ENCODE assay signal across 24 mouse cellular contexts in genomic region chr17:24874989-24875388, GRCm38 (mm10). TPM values are rescaled to one million over a fixed set of nuclear protein-coding genes. Genes with fewer than 3 reads are reported as not detected.
DNase-seq lines count a peak whose midpoint lies in the region; ATAC-seq and TF ChIP-seq lines count a peak whose summit lies in the region.
"Had no signal": no experiment of that assay in that cellular context is flagged by ENCODE, and none has a peak within 500 bp of the region (broad histone marks: within the 10 kb centered on the region; RNA-seq: fewer than 3 reads in every experiment).

No protein-coding gene starts in this region.

- H3K27ac ChIP-seq in kidney, adult 2 months (ENCODE audit: insufficient read depth, low read depth, low read length) = no peak overlapping the region
- no peak overlapping the region for H3K27ac ChIP-seq in liver, embryonic 12.5 days
- no peak overlapping the region for H3K27ac ChIP-seq in liver, embryonic 11.5 days (ENCODE audit: low read depth, low read length)
- peak overlapping the region; percentile 33; the same call in 1 of the 2 replicates for H3K27ac ChIP-seq in ES-E14 (ENCODE audit: insufficient read depth, low read depth, low read length, poor library complexity, severe bottlenecking)
- H3K27ac ChIP-seq in intestine, postnatal 0 days (ENCODE audit: low read depth, low read length) = peak overlapping the region; percentile 15; the same call in 1 of the 2 replicates
- H3K27ac ChIP-seq: forebrain, embryonic 10.5 days; forebrain, embryonic 13.5 days; heart, adult 2 months; heart, embryonic 10.5 days; heart, embryonic 13.5 days; hindbrain, embryonic 14.5 days; hindbrain, postnatal 0 days had no signal

- peak; percentile 52 for DNase-seq in kidney, adult 2 months
- no peak for DNase-seq in kidney, postnatal 10 days
- DNase-seq in liver, embryonic 11.5 days (ENCODE audit: low spot score) = no peak
- DNase-seq in ES-E14 (ENCODE audit: low read depth, low spot score) = no peak
- no peak for DNase-seq in layer of hippocampus, postnatal 10 days (ENCODE audit: low spot score in 2 of 2)
- DNase-seq: adrenal gland, postnatal 10 days; adrenal gland, postnatal 36 days; cerebellum, adult 18-20 months; cerebellum, adult 9-10 months; cerebellum, postnatal 14 days; gastrocnemius, postnatal 25 days; heart, adult 2 months; heart, postnatal 14 days; heart, postnatal 4 days had no signal

- WGBS in kidney, adult 2 months = 56% methylated on average over 8 of the region's 8 CpGs
- WGBS in liver, embryonic 12.5 days (ENCODE audit: insufficient replicate concordance) = 68% methylated on average over 8 of the region's 8 CpGs
- 75% methylated on average over 8 of the region's 8 CpGs for WGBS in liver, embryonic 11.5 days
- 56% methylated on average over 8 of the region's 8 CpGs for WGBS in intestine, postnatal 0 days

- peaks cover 15% of the 10 kb centered on the region for H3K4me1 ChIP-seq in kidney, adult 2 months (ENCODE audit: control insufficient read depth, insufficient read depth, low read length)
- H3K4me1 ChIP-seq in liver, embryonic 12.5 days = peaks cover 12% of the 10 kb centered on the region; the same call in 1 of the 2 replicates
- H3K4me1 ChIP-seq in liver, embryonic 11.5 days (replicated peaks; ENCODE audit: control insufficient read depth, insufficient read depth, low read length) = 0 out of 2 replicates have a peak, but pooled peaks cover 3% of the 10 kb centered on the region
- peaks cover 8 to 21% of the 10 kb centered on the region in 2 experiments; a peak in 3 of 4 replicates for H3K4me1 ChIP-seq in ES-E14 (ENCODE audit: control insufficient read depth in 2 of 2, insufficient read depth in 2 of 2, low read length in 2 of 2, poor library complexity in 1 of 2)
- H3K4me1 ChIP-seq in intestine, postnatal 0 days (replicated peaks; ENCODE audit: control insufficient read depth, insufficient read depth, low read length) = 0 out of 2 replicates have a peak, but pooled peaks cover 5% of the 10 kb centered on the region
- H3K4me1 ChIP-seq: forebrain, embryonic 13.5 days; heart, embryonic 13.5 days had no signal

- H3K27me3 ChIP-seq in kidney, adult 2 months (replicated peaks; ENCODE audit: control insufficient read depth, insufficient read depth, low read length) = no peaks in the 10 kb centered on the region
- H3K27me3 ChIP-seq in liver, embryonic 12.5 days (replicated peaks) = peaks cover 4% of the 10 kb centered on the region; the same call in 1 of the 2 replicates
- H3K27me3 ChIP-seq in liver, embryonic 11.5 days (replicated peaks; ENCODE audit: control insufficient read depth, insufficient read depth, low read length) = no peaks in the 10 kb centered on the region
- H3K27me3 ChIP-seq in intestine, postnatal 0 days (replicated peaks; ENCODE audit: control insufficient read depth, insufficient read depth, low read length) = no peaks in the 10 kb centered on the region
- H3K27me3 ChIP-seq: forebrain, embryonic 13.5 days; heart, embryonic 13.5 days had no signal

- no peaks in the 10 kb centered on the region for H3K36me3 ChIP-seq in kidney, adult 2 months (ENCODE audit: control insufficient read depth, insufficient read depth, low read length)
- no peaks in the 10 kb centered on the region for H3K36me3 ChIP-seq in liver, embryonic 12.5 days
- H3K36me3 ChIP-seq in liver, embryonic 11.5 days (ENCODE audit: control insufficient read depth, insufficient read depth, low read length) = no peaks in the 10 kb centered on the region
- no peaks in the 10 kb centered on the region for H3K36me3 ChIP-seq in ES-E14 (ENCODE audit: control insufficient read depth, insufficient read depth, low read length, poor library complexity, severe bottlenecking)
- no peaks in the 10 kb centered on the region for H3K36me3 ChIP-seq in intestine, postnatal 0 days (ENCODE audit: control insufficient read depth, insufficient read depth)
- H3K36me3 ChIP-seq: forebrain, embryonic 10.5 days; heart, embryonic 10.5 days; heart, embryonic 13.5 days had no signal

- no peak overlapping the region for H3K4me3 ChIP-seq in kidney, adult 2 months (ENCODE audit: insufficient read depth, low read depth, low read length)
- H3K4me3 ChIP-seq in liver, embryonic 12.5 days = no peak overlapping the region
- no peak overlapping the region for H3K4me3 ChIP-seq in liver, embryonic 11.5 days (ENCODE audit: low read depth, low read length)
- no peak overlapping the region for H3K4me3 ChIP-seq in ES-E14 (ENCODE audit: insufficient read depth in 1 of 2, low read depth in 1 of 2, low read length in 2 of 2, poor library complexity in 1 of 2, severe bottlenecking in 1 of 2)
- H3K4me3 ChIP-seq in intestine, postnatal 0 days (ENCODE audit: low read depth, low read length) = no peak overlapping the region
- H3K4me3 ChIP-seq: forebrain, embryonic 10.5 days; forebrain, embryonic 13.5 days; heart, adult 2 months; heart, embryonic 10.5 days; heart, embryonic 13.5 days had no signal

- H3K4me2 ChIP-seq in liver, embryonic 12.5 days = no peak overlapping the region
- H3K4me2 ChIP-seq in liver, embryonic 11.5 days = no peak overlapping the region
- 0 out of 2 replicates have a peak overlapping the region, but pooled peaks have one; percentile 13 for H3K4me2 ChIP-seq in intestine, postnatal 0 days (replicated peaks; ENCODE audit: low read depth)
- H3K4me2 ChIP-seq: forebrain, embryonic 13.5 days; heart, embryonic 13.5 days; hindbrain, embryonic 14.5 days had no signal

- TF ChIP-seq POLR2A in kidney, adult 2 months (IDR thresholded peaks at IDR 0.05; ENCODE audit: low read depth, low read length) = no peak

- 0 out of 2 replicates have a peak, but pooled peaks have one; percentile 18 for ATAC-seq in liver, embryonic 12.5 days
- no peak for ATAC-seq in liver, embryonic 11.5 days (replicated peaks; ENCODE audit: low FRiP score)
- ATAC-seq in intestine, postnatal 0 days = no peak
- ATAC-seq in granulocyte monocyte progenitor cell, adult 5-6 weeks (replicated peaks; ENCODE audit: poor library complexity, severe bottlenecking) = no peak
- ATAC-seq: forebrain, embryonic 13.5 days; forebrain, embryonic 16.5 days; hindbrain, postnatal 0 days had no signal

- no peak overlapping the region for H3K9ac ChIP-seq in liver, embryonic 12.5 days
- no peak overlapping the region for H3K9ac ChIP-seq in liver, embryonic 11.5 days (ENCODE audit: low read depth, low read length)
- H3K9ac ChIP-seq in ES-E14 (ENCODE audit: insufficient read depth, low read depth, low read length, poor library complexity, severe bottlenecking) = no peak overlapping the region
- H3K9ac ChIP-seq in intestine, postnatal 0 days (ENCODE audit: low read depth, low read length) = no peak overlapping the region
- H3K9ac ChIP-seq: forebrain, embryonic 13.5 days; heart, embryonic 13.5 days; hindbrain, embryonic 14.5 days had no signal

- H3K9me3 ChIP-seq in liver, embryonic 12.5 days (replicated peaks) = no peaks in the 10 kb centered on the region
- H3K9me3 ChIP-seq in liver, embryonic 11.5 days (ENCODE audit: control insufficient read depth, low read length) = no peaks in the 10 kb centered on the region
- H3K9me3 ChIP-seq in ES-E14 (ENCODE audit: control insufficient read depth, insufficient read depth, low read depth, low read length) = no peaks in the 10 kb centered on the region
- no peaks in the 10 kb centered on the region for H3K9me3 ChIP-seq in intestine, postnatal 0 days (ENCODE audit: control insufficient read depth)
- H3K9me3 ChIP-seq: forebrain, embryonic 10.5 days; forebrain, embryonic 13.5 days; heart, embryonic 10.5 days; heart, embryonic 13.5 days had no signal

- TF ChIP-seq CTCF in kidney, adult 2 months (conservative IDR thresholded peaks at IDR 0.05; ENCODE audit: insufficient read depth, insufficient read length, low read depth, low read length) = no peak
- TF ChIP-seq CTCF in intestine, postnatal 0 days (IDR thresholded peaks at IDR 0.05; ENCODE audit: low read depth) = no peak

- in situ Hi-C loops in ES-E14 (cut with MboI; ENCODE audit: low sequenced_read_pairs in 2 of 2, unreplicated experiment in 2 of 2) = no loop called here

RNA-seq across cellular contexts. Expression of gene Igfals, which starts 9.2 kb away (rescaled TPM):
- 50.6 and 77.3 TPM in 2 replicates for polyA plus RNA-seq in kidney, adult 2 months (2012; rRNA removed)
- polyA plus RNA-seq in liver, embryonic 12.5 days (2016; fragmentation: Nextera tagmentation; extraction: Ambion mirVana) = 5.3 and 5.4 TPM in 2 replicates
- polyA plus RNA-seq in liver, embryonic 11.5 days (2014; fragmentation: Nextera tagmentation; extraction: Ambion mirVana) = 4.3 and 4.9 TPM in 2 replicates
- 2.5 and 5.8 TPM in 2 replicates for total RNA-seq in ES-E14 (2012; rRNA removed)
- polyA plus RNA-seq in intestine, postnatal 0 days (2015; fragmentation: Nextera tagmentation; extraction: Ambion mirVana) = 17.2 and 18.3 TPM in 2 replicates
- total RNA-seq in layer of hippocampus, postnatal 10 days (2021) = not detected
- total RNA-seq in granulocyte monocyte progenitor cell, adult 5-6 weeks (2014; fragmentation: Nextera tagmentation) = not detected in 2 replicates
- total RNA-seq in granulocyte monocyte progenitor cell, adult 5-6 weeks (2017) = not detected in 2 replicates

RNA-seq across cellular contexts. Expression of gene Nubp2, which starts 11.2 kb away (rescaled TPM):
- polyA plus RNA-seq in kidney, adult 2 months (2012; rRNA removed) = 37.2 and 38.4 TPM in 2 replicates
- 97.7 and 108 TPM in 2 replicates for polyA plus RNA-seq in liver, embryonic 12.5 days (2016; fragmentation: Nextera tagmentation; extraction: Ambion mirVana)
- polyA plus RNA-seq in liver, embryonic 11.5 days (2014; fragmentation: Nextera tagmentation; extraction: Ambion mirVana) = 123 and 135 TPM in 2 replicates
- total RNA-seq in ES-E14 (2012; rRNA removed) = 85.8 and 118 TPM in 2 replicates
- polyA plus RNA-seq in intestine, postnatal 0 days (2015; fragmentation: Nextera tagmentation; extraction: Ambion mirVana) = 48.0 and 53.5 TPM in 2 replicates
- 10 to 100 TPM; 40.4 to 40.5 TPM for total RNA-seq in layer of hippocampus, postnatal 10 days (2021)
- 103 and 108 TPM in 2 replicates for total RNA-seq in granulocyte monocyte progenitor cell, adult 5-6 weeks (2014; fragmentation: Nextera tagmentation)
- 42.8 and 48.2 TPM in 2 replicates for total RNA-seq in granulocyte monocyte progenitor cell, adult 5-6 weeks (2017)

RNA-seq across cellular contexts. Expression of gene Spsb3, which starts 11.5 kb away (rescaled TPM):
- 55.5 and 69.0 TPM in 2 replicates for polyA plus RNA-seq in kidney, adult 2 months (2012; rRNA removed)
- 37.5 and 40.0 TPM in 2 replicates for polyA plus RNA-seq in liver, embryonic 12.5 days (2016; fragmentation: Nextera tagmentation; extraction: Ambion mirVana)
- 35.0 and 40.9 TPM in 2 replicates for polyA plus RNA-seq in liver, embryonic 11.5 days (2014; fragmentation: Nextera tagmentation; extraction: Ambion mirVana)
- total RNA-seq in ES-E14 (2012; rRNA removed) = 34.2 and 37.1 TPM in 2 replicates
- polyA plus RNA-seq in intestine, postnatal 0 days (2015; fragmentation: Nextera tagmentation; extraction: Ambion mirVana) = 42.3 and 43.4 TPM in 2 replicates
- total RNA-seq in layer of hippocampus, postnatal 10 days (2021) = 10 to 100 TPM; 36.4 to 36.9 TPM
- total RNA-seq in granulocyte monocyte progenitor cell, adult 5-6 weeks (2014; fragmentation: Nextera tagmentation) = 15.7 and 29.3 TPM in 2 replicates
- total RNA-seq in granulocyte monocyte progenitor cell, adult 5-6 weeks (2017) = 10.4 and 15.8 TPM in 2 replicates

RNA-seq across cellular contexts. Expression of gene Eme2, which starts 19.9 kb away (rescaled TPM):
- 32.2 and 40.7 TPM in 2 replicates for polyA plus RNA-seq in kidney, adult 2 months (2012; rRNA removed)
- 20.3 and 21.4 TPM in 2 replicates for polyA plus RNA-seq in liver, embryonic 12.5 days (2016; fragmentation: Nextera tagmentation; extraction: Ambion mirVana)
- 21.9 and 23.4 TPM in 2 replicates for polyA plus RNA-seq in liver, embryonic 11.5 days (2014; fragmentation: Nextera tagmentation; extraction: Ambion mirVana)
- 21.8 and 33.7 TPM in 2 replicates for total RNA-seq in ES-E14 (2012; rRNA removed)
- polyA plus RNA-seq in intestine, postnatal 0 days (2015; fragmentation: Nextera tagmentation; extraction: Ambion mirVana) = 16.7 and 18.5 TPM in 2 replicates
- 10 to 100 TPM; 61.6 to 62.1 TPM for total RNA-seq in layer of hippocampus, postnatal 10 days (2021)
- total RNA-seq in granulocyte monocyte progenitor cell, adult 5-6 weeks (2014; fragmentation: Nextera tagmentation) = 8.9 and 15.1 TPM in 2 replicates
- 12.5 and 14.9 TPM in 2 replicates for total RNA-seq in granulocyte monocyte progenitor cell, adult 5-6 weeks (2017)

RNA-seq across cellular contexts. Expression of gene Mrps34, which starts 19.9 kb away (rescaled TPM):
- polyA plus RNA-seq in kidney, adult 2 months (2012; rRNA removed) = 162 and 199 TPM in 2 replicates
- polyA plus RNA-seq in liver, embryonic 12.5 days (2016; fragmentation: Nextera tagmentation; extraction: Ambion mirVana) = 101 and 106 TPM in 2 replicates
- polyA plus RNA-seq in liver, embryonic 11.5 days (2014; fragmentation: Nextera tagmentation; extraction: Ambion mirVana) = 123 and 129 TPM in 2 replicates
- total RNA-seq in ES-E14 (2012; rRNA removed) = 36.1 and 39.6 TPM in 2 replicates
- polyA plus RNA-seq in intestine, postnatal 0 days (2015; fragmentation: Nextera tagmentation; extraction: Ambion mirVana) = 132 and 141 TPM in 2 replicates
- total RNA-seq in layer of hippocampus, postnatal 10 days (2021) = 10 to 100 TPM; 74.1 to 77.8 TPM
- total RNA-seq in granulocyte monocyte progenitor cell, adult 5-6 weeks (2014; fragmentation: Nextera tagmentation) = 62.0 and 75.0 TPM in 2 replicates
- total RNA-seq in granulocyte monocyte progenitor cell, adult 5-6 weeks (2017) = 36.7 and 41.9 TPM in 2 replicates

Comparison
In these comparisons a context has a peak if more than half of its experiments do, and no peak if none do; other contexts are left out.
1. H3K27ac ChIP-seq: peak in ES-E14 (single experiment) and intestine, postnatal 0 days (single experiment); none in kidney, adult 2 months (single experiment), liver, embryonic 12.5 days (single experiment) and liver, embryonic 11.5 days (single experiment).